Comparison of ENCODE assay signal across 19 mouse cellular contexts in the genomic region with DNA sequence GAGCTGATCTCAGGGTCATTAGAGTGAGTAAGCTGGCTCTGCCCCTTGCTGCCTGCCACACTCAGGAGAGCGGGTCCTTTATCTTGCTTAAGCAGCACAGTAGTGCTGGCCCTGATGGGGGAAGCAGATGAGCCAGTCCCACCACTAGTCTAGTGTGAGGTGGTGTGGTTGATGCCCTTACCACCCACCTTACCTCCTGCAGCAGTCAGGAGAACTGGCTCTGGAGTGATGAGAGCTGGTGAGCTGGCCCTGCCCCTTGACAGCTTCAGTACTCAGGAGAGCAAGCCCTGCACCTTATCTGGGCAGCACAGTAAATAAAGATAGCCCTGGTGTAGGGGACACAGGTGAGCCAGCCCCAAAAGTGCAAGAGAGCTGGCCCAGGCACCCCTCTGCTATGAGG. TPM values are rescaled to one million over a fixed set of nuclear protein-coding genes. Genes with fewer than 3 reads are reported as not detected.
DNase-seq lines count a peak whose midpoint lies in the region; ATAC-seq and TF ChIP-seq lines count a peak whose summit lies in the region.
"Had no signal": no experiment of that assay in that cellular context is flagged by ENCODE, and none has a peak within 500 bp of the region (broad histone marks: within the 10 kb centered on the region; RNA-seq: fewer than 3 reads in every experiment).

No protein-coding gene starts in this region.

- no peak overlapping the region; the same call in 1 of the 2 replicates for H3K9ac ChIP-seq in heart, postnatal 0 days (replicated peaks; ENCODE audit: low read depth, low read length)
- H3K9ac ChIP-seq in liver, embryonic 15.5 days = peak overlapping the region; percentile 46
- H3K9ac ChIP-seq: embryonic facial prominence, embryonic 13.5 days; hindbrain, embryonic 15.5 days; midbrain, embryonic 15.5 days; neural tube, embryonic 13.5 days had no signal

- DNase-seq in heart, postnatal 0 days (ENCODE audit: low spot score) = no peak
- DNase-seq in heart, postnatal 25 days (ENCODE audit: low spot score) = no peak
- no peak for DNase-seq in gastrocnemius, adult 2 months
- no peak for DNase-seq in thymus, postnatal 25 days
- DNase-seq: cerebellum, adult 9-11 months; gastrocnemius, postnatal 25 days; kidney, postnatal 14 days; layer of hippocampus, postnatal 36 days; lung, postnatal 36 days had no signal

- no peak for TF ChIP-seq CTCF in heart, postnatal 0 days (IDR thresholded peaks at IDR 0.05; ENCODE audit: low read depth)
- TF ChIP-seq CTCF in bone marrow, adult 2 months (IDR thresholded peaks at IDR 0.05; ENCODE audit: control insufficient read depth, insufficient read depth, low read length) = no peak
- TF ChIP-seq CTCF in gastrocnemius, adult 2 months (IDR thresholded peaks at IDR 0.05) = no peak

- no peaks in the 10 kb centered on the region for H3K27me3 ChIP-seq in heart, postnatal 0 days (ENCODE audit: control insufficient read depth, insufficient read depth, low read length)
- H3K27me3 ChIP-seq in liver, embryonic 15.5 days = no peaks in the 10 kb centered on the region
- H3K27me3 ChIP-seq: embryonic facial prominence, embryonic 13.5 days; hindbrain, embryonic 15.5 days; midbrain, embryonic 15.5 days; neural tube, embryonic 13.5 days; Patski had no signal

- intact Hi-C loops in heart, postnatal 25 days (cut with DNase I) = no loop called here
- intact Hi-C loops in gastrocnemius, adult 2 months (cut with DNase I) = no loop called here

- TF ChIP-seq EP300 in heart, postnatal 0 days (IDR thresholded peaks at IDR 0.05; ENCODE audit: low read depth) = no peak

- WGBS in heart, postnatal 0 days = 88% methylated on average over 1 of the region's 1 CpGs
- 43% methylated on average over 1 of the region's 1 CpGs for WGBS in bone marrow, adult 2 months
- 26% methylated on average over 1 of the region's 1 CpGs for WGBS in liver, embryonic 15.5 days (ENCODE audit: insufficient replicate concordance)

- no peaks in the 10 kb centered on the region for H3K9me3 ChIP-seq in heart, postnatal 0 days (replicated peaks; ENCODE audit: control insufficient read depth, low read length)
- H3K9me3 ChIP-seq in liver, embryonic 15.5 days (replicated peaks) = no peaks in the 10 kb centered on the region
- H3K9me3 ChIP-seq: embryonic facial prominence, embryonic 13.5 days; hindbrain, embryonic 15.5 days; midbrain, embryonic 15.5 days; neural tube, embryonic 13.5 days had no signal

- H3K4me2 ChIP-seq in heart, postnatal 0 days (ENCODE audit: low read depth, low read length) = no peak overlapping the region
- peak overlapping the region; percentile 57 for H3K4me2 ChIP-seq in liver, embryonic 15.5 days
- H3K4me2 ChIP-seq: embryonic facial prominence, embryonic 13.5 days; hindbrain, embryonic 15.5 days; midbrain, embryonic 15.5 days; neural tube, embryonic 13.5 days had no signal

- peaks cover 18% of the 10 kb centered on the region for H3K4me1 ChIP-seq in heart, postnatal 0 days (ENCODE audit: control insufficient read depth, insufficient read depth)
- no peaks in the 10 kb centered on the region; the same call in 1 of the 2 replicates for H3K4me1 ChIP-seq in bone marrow, adult 2 months (ENCODE audit: control insufficient read depth, insufficient read depth, low read length)
- H3K4me1 ChIP-seq in liver, embryonic 15.5 days (replicated peaks) = peaks cover 73% of the 10 kb centered on the region

- ATAC-seq in heart, postnatal 0 days (ENCODE audit: insufficient read depth, low read depth) = peak; percentile 17; the same call in 1 of the 2 replicates
- ATAC-seq in erythroblast, adult 5-6 weeks (replicated peaks; ENCODE audit: low FRiP score, poor library complexity, severe bottlenecking) = peak; percentile 76
- ATAC-seq in liver, embryonic 15.5 days (ENCODE audit: insufficient read depth) = peak; percentile 78
- ATAC-seq: midbrain, embryonic 15.5 days; Patski had no signal

- H3K36me3 ChIP-seq in heart, postnatal 0 days (replicated peaks; ENCODE audit: control insufficient read depth, insufficient read depth, low read length) = 0 out of 2 replicates have a peak, but pooled peaks cover 3% of the 10 kb centered on the region
- peaks cover 24% of the 10 kb centered on the region; the same call in 1 of the 2 replicates for H3K36me3 ChIP-seq in liver, embryonic 15.5 days (replicated peaks)
- H3K36me3 ChIP-seq: hindbrain, embryonic 15.5 days; midbrain, embryonic 15.5 days had no signal

- no peak for TF ChIP-seq POLR2A in bone marrow, adult 2 months (IDR thresholded peaks at IDR 0.05; ENCODE audit: borderline replicate concordance, control insufficient read depth, low read depth, low read length)

- H3K27ac ChIP-seq in heart, postnatal 0 days (ENCODE audit: low read depth) = no peak overlapping the region
- H3K27ac ChIP-seq in bone marrow, adult 2 months (ENCODE audit: control insufficient read depth, insufficient read depth, low read depth, low read length, poor library complexity) = peak overlapping the region; percentile 50
- H3K27ac ChIP-seq in liver, embryonic 15.5 days (replicated peaks) = peak overlapping the region; percentile 83
- H3K27ac ChIP-seq in gastrocnemius, adult 2 months = no peak overlapping the region
- H3K27ac ChIP-seq: embryonic facial prominence, embryonic 13.5 days; hindbrain, embryonic 15.5 days; midbrain, embryonic 15.5 days; neural tube, embryonic 13.5 days had no signal

- no peak overlapping the region for H3K4me3 ChIP-seq in heart, postnatal 0 days (ENCODE audit: low read depth, low read length)
- no peak overlapping the region for H3K4me3 ChIP-seq in bone marrow, adult 2 months (replicated peaks; ENCODE audit: control insufficient read depth, low read depth, low read length)
- H3K4me3 ChIP-seq in liver, embryonic 15.5 days (replicated peaks) = peak overlapping the region; percentile 24
- H3K4me3 ChIP-seq in gastrocnemius, adult 2 months = no peak overlapping the region
- H3K4me3 ChIP-seq: embryonic facial prominence, embryonic 13.5 days; hindbrain, embryonic 15.5 days; midbrain, embryonic 15.5 days; neural tube, embryonic 13.5 days had no signal

RNA-seq across cellular contexts. Expression of a gene that starts 5.8 kb away (rescaled TPM):
- total RNA-seq in heart, postnatal 0 days (2014; rRNA removed; ENCODE audit: low replicate concordance) = 24.2 and 30.6 TPM in 2 replicates
- 27.4 and 29.7 TPM in 2 replicates for polyA plus RNA-seq in heart, postnatal 0 days (2015; fragmentation: Nextera tagmentation; extraction: Ambion mirVana)
- total RNA-seq in heart, postnatal 25 days (2021) = 10 to 100 TPM; 45.4 to 46.9 TPM
- polyA plus RNA-seq in bone marrow, adult 2 months (2011; ENCODE audit: insufficient read depth, insufficient read length, low replicate concordance, missing spikeins) = 16.4 and 22.7 TPM in 2 replicates
- 20.3 and 29.2 TPM in 2 replicates for total RNA-seq in erythroblast, adult 5-6 weeks (2015; ENCODE audit: low replicate concordance)
- 50.7 and 68.1 TPM in 2 replicates for total RNA-seq in erythroblast, adult 5-6 weeks (2017; ENCODE audit: low replicate concordance)
- 37.0 and 37.6 TPM in 2 replicates for polyA plus RNA-seq in liver, embryonic 15.5 days (2015; fragmentation: Nextera tagmentation; extraction: Ambion mirVana)
- total RNA-seq in gastrocnemius, adult 2 months (2021) = 10 to 100 TPM; 60.1 to 73.8 TPM

RNA-seq across cellular contexts. Expression of a gene that starts 21.7 kb away (rescaled TPM):
- not detected in 2 replicates for total RNA-seq in heart, postnatal 0 days (2014; rRNA removed; ENCODE audit: low replicate concordance)
- polyA plus RNA-seq in heart, postnatal 0 days (2015; fragmentation: Nextera tagmentation; extraction: Ambion mirVana) = not detected in 2 replicates
- total RNA-seq in heart, postnatal 25 days (2021) = not detected
- not detected in 2 replicates for polyA plus RNA-seq in bone marrow, adult 2 months (2011; ENCODE audit: insufficient read depth, insufficient read length, low replicate concordance, missing spikeins)
- total RNA-seq in erythroblast, adult 5-6 weeks (2015; ENCODE audit: low replicate concordance) = not detected in 2 replicates
- not detected in 2 replicates for total RNA-seq in erythroblast, adult 5-6 weeks (2017; ENCODE audit: low replicate concordance)
- polyA plus RNA-seq in liver, embryonic 15.5 days (2015; fragmentation: Nextera tagmentation; extraction: Ambion mirVana) = not detected in 2 replicates
- total RNA-seq in gastrocnemius, adult 2 months (2021) = not detected
- total RNA-seq: adrenal gland, adult 18-20 months; gastrocnemius, postnatal 25 days; layer of hippocampus, postnatal 36 days had no signal
- polyA plus RNA-seq: embryonic facial prominence, embryonic 13.5 days; hindbrain, embryonic 15.5 days; limb, embryonic 11.5 days; midbrain, embryonic 15.5 days; neural tube, embryonic 13.5 days; Patski had no signal

RNA-seq across cellular contexts. Expression of a gene that starts 46.1 kb away (rescaled TPM):
- total RNA-seq in heart, postnatal 0 days (2014; rRNA removed; ENCODE audit: low replicate concordance) = not detected in 2 replicates
- polyA plus RNA-seq in heart, postnatal 0 days (2015; fragmentation: Nextera tagmentation; extraction: Ambion mirVana) = not detected in 2 replicates
- total RNA-seq in heart, postnatal 25 days (2021) = not detected
- polyA plus RNA-seq in bone marrow, adult 2 months (2011; ENCODE audit: insufficient read depth, insufficient read length, low replicate concordance, missing spikeins) = not detected in 2 replicates
- not detected in 2 replicates for total RNA-seq in erythroblast, adult 5-6 weeks (2015; ENCODE audit: low replicate concordance)
- total RNA-seq in erythroblast, adult 5-6 weeks (2017; ENCODE audit: low replicate concordance) = not detected in 2 replicates
- not detected in 2 replicates for polyA plus RNA-seq in liver, embryonic 15.5 days (2015; fragmentation: Nextera tagmentation; extraction: Ambion mirVana)
- 1 to 10 TPM; 1.6 to 2.1 TPM for total RNA-seq in gastrocnemius, adult 2 months (2021)
- total RNA-seq: adrenal gland, adult 18-20 months; layer of hippocampus, postnatal 36 days had no signal
- polyA plus RNA-seq: embryonic facial prominence, embryonic 13.5 days; limb, embryonic 11.5 days; midbrain, embryonic 15.5 days; neural tube, embryonic 13.5 days had no signal

RNA-seq across cellular contexts. Expression of a gene that starts 52.5 kb away (rescaled TPM):
- 49.7 and 67.6 TPM in 2 replicates for total RNA-seq in heart, postnatal 0 days (2014; rRNA removed; ENCODE audit: low replicate concordance)
- polyA plus RNA-seq in heart, postnatal 0 days (2015; fragmentation: Nextera tagmentation; extraction: Ambion mirVana) = 140 and 150 TPM in 2 replicates
- 10 to 100 TPM; 38.8 to 41.8 TPM for total RNA-seq in heart, postnatal 25 days (2021)
- 299 and 416 TPM in 2 replicates for polyA plus RNA-seq in bone marrow, adult 2 months (2011; ENCODE audit: insufficient read depth, insufficient read length, low replicate concordance, missing spikeins)
- total RNA-seq in erythroblast, adult 5-6 weeks (2015; ENCODE audit: low replicate concordance) = 231 and 242 TPM in 2 replicates
- total RNA-seq in erythroblast, adult 5-6 weeks (2017; ENCODE audit: low replicate concordance) = 56.2 and 119 TPM in 2 replicates
- 151 and 166 TPM in 2 replicates for polyA plus RNA-seq in liver, embryonic 15.5 days (2015; fragmentation: Nextera tagmentation; extraction: Ambion mirVana)
- 10 to 100 TPM; 12.2 to 27.1 TPM for total RNA-seq in gastrocnemius, adult 2 months (2021)

RNA-seq across cellular contexts. Expression of a gene that starts 57.1 kb away (rescaled TPM):
- total RNA-seq in heart, postnatal 0 days (2014; rRNA removed; ENCODE audit: low replicate concordance) = 0.69 and 5.1 TPM in 2 replicates
- polyA plus RNA-seq in heart, postnatal 0 days (2015; fragmentation: Nextera tagmentation; extraction: Ambion mirVana) = 0.66 and 0.77 TPM in 2 replicates
- total RNA-seq in heart, postnatal 25 days (2021) = 1 to 10 TPM; 2.9 to 3.0 TPM
- polyA plus RNA-seq in bone marrow, adult 2 months (2011; ENCODE audit: insufficient read depth, insufficient read length, low replicate concordance, missing spikeins) = not detected in 2 replicates
- not detected in 2 replicates for total RNA-seq in erythroblast, adult 5-6 weeks (2015; ENCODE audit: low replicate concordance)
- not detected in 2 replicates for total RNA-seq in erythroblast, adult 5-6 weeks (2017; ENCODE audit: low replicate concordance)
- polyA plus RNA-seq in liver, embryonic 15.5 days (2015; fragmentation: Nextera tagmentation; extraction: Ambion mirVana) = 0.10 TPM in 2 replicates
- 10 to 100 TPM; 26.3 to 53.5 TPM for total RNA-seq in gastrocnemius, adult 2 months (2021)
- polyA plus RNA-seq: midbrain, embryonic 15.5 days; neural tube, embryonic 13.5 days had no signal

Comparison
In these comparisons a context has a peak if more than half of its experiments do, and no peak if none do; other contexts are left out.
1. ATAC-seq: peak in every context shown above with its lines; median percentile 78 in liver, embryonic 15.5 days; 76 in erythroblast, adult 5-6 weeks; 17 in heart, postnatal 0 days.
2. H3K27ac ChIP-seq: peak in bone marrow, adult 2 months (single experiment) and liver, embryonic 15.5 days (single experiment); none in heart, postnatal 0 days (single experiment) and gastrocnemius, adult 2 months (single experiment).